Mouse (Mus musculus): ENCODE results near the gene Gm9821.
A peak's percentile ranks its signal among the peaks of the same experiment; 100 is the strongest.

Gm9821 gene

GRCm38 (mm10) chr2:91949411-91950274, 4.1 kb downstream of the Gm9821 start:
- DNase-seq = peak; percentile 54

- DNase-seq = peak; percentile 51
These were observed 5.0 kb downstream of the Gm9821 start for GRCm38 (mm10) chr2:91950275-91951085.

DNA sequence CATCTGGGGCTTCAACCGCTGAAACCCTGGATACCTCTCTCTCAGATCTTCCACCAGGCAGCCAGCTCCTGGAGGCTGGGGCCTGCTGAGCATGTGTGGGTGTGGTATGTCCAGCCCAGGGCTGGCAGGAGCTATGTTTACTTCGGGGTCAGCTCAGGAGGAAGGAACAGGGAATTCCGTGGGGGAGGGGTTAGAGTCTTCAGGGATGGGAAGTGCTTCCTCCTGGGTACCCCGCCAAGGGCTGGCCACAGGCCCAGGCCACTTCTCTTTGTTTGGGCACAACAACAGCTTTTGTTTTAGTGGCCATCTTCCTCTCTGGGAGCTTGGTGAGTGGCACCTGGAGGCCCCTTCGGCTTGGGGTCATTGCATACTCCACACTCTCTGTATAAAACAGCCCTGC, 8.3 kb downstream of the Gm9821 start:
- peak; percentile 90 for DNase-seq

- no peak for DNase-seq
These were observed 9.7 kb downstream of the Gm9821 start for GRCm38 (mm10) chr2:91955121-91955591.

DNA sequence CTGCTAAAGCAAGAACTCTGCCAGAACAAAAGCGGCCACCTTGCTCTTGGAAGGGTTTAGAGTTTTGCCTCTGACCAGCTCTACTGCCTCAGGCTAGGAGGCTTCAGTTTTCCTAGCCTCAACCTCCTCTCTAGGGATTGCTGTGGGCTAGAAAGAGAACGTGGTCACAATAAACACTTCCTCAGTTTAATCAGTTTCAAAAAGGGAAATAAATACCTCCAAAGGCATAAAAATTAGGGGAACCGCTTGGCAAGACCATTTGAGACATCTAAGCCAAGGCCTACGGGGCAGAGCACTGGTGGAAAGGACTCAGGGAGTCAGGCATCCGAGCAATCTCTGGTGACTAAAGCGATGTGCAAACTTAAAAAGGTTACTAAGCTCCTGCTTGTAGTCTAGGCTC, 10.4 kb downstream of the Gm9821 start:
- no peak for DNase-seq

DNA sequence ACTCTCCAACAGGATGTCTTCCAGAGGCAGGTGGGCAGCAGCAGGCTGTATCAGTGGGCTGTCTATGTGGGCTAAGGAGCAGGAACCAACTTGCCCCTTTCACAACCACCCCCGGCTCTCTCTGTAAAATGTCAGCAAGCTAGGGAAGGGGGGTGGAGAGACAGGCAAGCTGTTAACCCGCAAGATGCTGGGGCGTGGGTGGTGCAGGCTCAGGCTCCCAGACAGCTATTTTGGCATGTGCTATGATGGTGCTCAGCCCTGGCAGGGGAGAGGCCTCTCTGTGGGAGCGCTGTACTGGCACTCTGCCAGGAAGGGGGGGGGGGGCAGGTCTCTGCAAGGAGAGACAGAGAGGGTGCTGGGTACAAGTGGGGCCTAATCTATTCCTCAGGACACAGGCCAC, 11.6 kb downstream of the Gm9821 start:
- peak; percentile 28 for DNase-seq

DNA sequence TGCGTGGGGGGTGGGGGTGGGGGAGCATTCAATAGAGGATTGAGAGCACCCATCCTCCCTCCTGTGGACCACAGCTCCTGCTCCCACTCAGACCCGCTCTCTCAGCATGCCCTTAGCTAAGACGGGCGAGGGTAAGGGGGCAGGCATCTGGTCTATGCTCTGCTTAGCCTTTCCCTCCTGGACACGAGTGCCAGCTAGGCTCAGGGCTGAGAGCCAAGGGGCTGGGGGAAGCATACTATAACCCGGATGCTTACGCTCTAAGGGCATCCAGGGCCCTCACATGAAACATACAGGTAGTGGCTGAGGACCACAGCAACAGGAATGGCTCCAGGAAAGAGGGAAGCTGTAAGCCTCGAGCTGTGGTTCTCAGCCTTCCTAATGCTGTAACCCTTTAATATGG, 12.5 kb downstream of the Gm9821 start:
- no peak for DNase-seq

GRCm38 (mm10) chr2:91958701-91959457, 13.4 kb downstream of the Gm9821 start:
- peak; percentile 68 for DNase-seq

GRCm38 (mm10) chr2:91959544-91960410, 14.3 kb downstream of the Gm9821 start:
- DNase-seq = no peak

GRCm38 (mm10) chr2:91960459-91960858, 15.0 kb downstream of the Gm9821 start:
- no peak for DNase-seq

DNA sequence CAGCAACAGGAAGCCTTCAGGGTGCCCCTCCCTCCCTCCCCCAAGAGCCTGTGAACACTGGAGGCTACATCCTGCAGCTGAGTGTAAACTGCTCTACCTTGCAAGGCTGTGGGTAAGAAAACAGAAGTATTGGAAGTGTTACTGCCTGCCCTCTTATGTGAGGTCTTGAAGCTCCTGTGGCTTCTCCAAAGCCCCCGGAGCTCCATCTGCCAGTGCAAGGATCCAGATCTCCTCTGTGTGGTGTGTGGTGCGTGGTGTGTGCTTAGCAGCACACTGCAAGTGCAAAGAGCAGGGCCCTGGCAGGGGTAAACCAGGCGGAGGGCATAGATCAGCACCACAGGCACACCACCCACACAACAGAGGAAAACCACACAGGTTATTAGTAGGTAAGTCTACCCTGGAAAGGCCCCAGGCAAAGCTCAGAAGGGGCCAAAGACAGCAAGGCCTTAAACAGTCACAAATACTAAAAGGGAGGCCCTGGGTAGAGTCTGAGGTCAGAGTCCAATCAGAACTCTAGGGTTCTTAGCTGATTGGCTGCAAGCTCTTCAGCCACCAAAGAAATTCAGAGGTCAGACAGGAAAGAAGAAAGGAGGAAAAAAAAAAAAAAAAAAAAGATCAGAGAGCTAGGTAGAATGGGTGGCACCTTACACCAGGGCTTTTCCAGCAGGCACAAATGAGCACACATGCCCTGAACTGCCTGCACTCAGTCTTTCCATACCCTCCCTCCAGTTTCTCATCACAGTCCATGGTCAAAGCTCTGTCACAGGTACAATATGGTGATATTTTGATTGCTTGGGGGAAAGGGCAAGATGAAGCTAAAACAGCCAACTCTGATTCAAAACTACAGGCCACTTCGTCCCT, 16.6 kb downstream of the Gm9821 start:
- DNase-seq = no peak

DNA sequence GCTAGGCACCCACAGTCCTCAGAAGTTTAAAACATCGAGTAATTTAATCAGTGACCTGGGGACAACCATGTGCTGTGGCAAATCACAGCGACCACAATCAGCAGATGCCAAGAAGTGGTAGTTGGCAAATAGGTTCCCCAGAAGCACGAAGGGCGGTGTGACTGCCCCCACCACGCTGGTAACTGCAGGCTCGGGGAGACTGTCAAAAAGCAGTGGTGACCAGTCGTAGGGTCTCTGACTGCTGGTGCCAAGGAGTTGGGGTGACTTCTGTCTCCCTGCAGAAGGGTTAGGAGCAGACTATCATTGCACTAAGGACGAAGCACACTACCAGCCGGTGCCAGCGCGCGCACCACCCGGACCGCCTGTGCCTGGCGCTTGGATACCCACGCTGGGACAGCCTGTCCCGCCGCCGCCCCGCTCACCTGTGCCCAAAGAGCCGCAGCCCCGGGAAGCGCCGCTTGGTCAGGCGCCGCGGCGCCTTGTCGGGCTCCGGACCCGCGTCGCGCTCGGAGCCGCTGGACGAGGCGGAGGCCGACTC, 17.4 kb downstream of the Gm9821 start:
- DNase-seq = peak; percentile 38

- DNase-seq = peak; percentile 98
These were observed 18.0 kb downstream of the Gm9821 start for GRCm38 (mm10) chr2:91963443-91963932.

DNA sequence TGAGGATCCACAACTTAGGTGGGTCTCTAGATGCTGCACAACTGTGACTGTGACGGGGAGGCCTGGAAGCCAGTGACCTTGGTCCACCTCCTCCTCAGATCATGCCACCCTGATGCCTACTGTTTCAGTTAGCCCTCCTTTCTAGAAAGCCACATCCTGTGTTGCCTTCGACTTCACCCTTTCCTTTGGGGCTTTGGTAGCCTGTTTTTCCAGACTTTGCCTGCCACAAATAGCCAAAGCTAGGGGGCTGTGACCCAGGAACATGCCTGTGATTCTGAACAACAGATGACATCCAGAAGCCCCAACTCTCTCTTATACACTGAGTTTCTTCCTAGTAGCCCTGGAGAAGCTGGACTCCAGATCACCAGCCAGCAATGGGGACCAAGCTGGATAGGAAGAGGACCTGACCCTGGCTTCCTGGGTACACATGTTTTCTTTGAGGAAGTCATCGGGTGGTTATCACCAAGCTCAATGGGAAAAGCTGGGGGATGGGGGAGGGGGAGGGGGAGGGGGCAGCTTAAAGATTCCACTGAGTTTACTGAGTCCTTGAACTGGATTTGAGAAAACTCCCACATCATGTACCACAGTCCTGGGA, 19.2 kb downstream of the Gm9821 start:
- no peak for DNase-seq

DNA sequence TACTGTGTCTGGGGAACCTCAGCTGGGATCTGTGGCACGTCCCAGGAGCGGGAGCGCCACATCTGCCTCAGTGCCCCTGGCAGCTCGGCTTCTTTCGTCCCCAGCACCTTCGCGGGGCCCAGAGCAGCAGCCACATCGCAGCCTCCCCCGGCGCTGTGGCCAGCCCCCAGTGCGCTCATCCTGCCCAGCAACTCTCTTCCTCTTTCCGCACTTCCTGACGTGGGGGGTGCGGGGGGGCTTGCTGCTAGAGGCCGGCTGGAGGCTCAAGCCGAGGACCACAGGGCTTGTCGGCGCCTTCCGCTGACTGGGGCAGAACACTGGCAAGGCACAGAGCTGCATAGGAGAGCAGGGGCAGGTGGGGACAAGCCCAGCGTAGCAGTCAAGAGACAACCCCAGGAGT, 19.9 kb downstream of the Gm9821 start:
- peak; percentile 81 for DNase-seq

DNA sequence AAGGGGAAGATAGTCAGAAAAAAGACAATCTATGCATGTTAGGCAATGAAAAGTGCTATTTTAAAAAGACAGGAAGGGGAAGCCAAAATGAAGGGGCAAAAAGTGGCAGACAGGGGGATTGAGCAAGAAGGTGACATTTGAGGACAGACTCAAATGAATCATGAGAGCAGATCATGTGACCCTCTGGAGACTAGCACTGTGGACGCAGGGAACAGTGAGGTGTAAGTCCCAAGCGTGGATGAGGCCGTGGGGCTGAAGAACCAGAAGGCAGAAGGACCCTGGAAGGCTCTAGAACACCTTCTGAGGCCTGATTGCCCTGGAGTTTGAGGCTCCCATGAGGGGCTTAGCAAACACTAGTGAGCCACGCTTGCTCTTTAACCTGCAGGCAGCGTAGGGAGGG, 20.9 kb downstream of the Gm9821 start:
- no peak for DNase-seq

DNA sequence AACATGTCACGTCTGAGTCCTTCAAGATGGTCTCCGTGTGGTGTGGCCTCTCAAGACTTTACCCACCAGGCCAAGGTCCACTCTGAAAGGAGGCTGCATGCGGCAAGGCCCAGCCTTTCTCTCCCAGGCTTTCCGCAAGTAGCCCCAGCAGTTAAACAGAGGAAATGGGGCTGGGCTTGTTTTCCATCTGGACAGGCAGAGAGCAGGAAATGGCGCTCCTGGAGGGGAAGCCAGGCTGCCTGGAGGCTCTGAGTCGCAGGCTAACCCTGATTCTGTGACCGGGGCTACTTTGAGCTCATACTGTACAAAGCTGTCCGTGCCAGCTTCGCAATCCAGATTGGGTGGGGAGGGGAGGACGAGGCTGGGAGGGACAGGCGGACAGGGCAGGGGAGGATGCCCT, 22.5 kb downstream of the Gm9821 start:
- DNase-seq = peak; percentile 68

DNA sequence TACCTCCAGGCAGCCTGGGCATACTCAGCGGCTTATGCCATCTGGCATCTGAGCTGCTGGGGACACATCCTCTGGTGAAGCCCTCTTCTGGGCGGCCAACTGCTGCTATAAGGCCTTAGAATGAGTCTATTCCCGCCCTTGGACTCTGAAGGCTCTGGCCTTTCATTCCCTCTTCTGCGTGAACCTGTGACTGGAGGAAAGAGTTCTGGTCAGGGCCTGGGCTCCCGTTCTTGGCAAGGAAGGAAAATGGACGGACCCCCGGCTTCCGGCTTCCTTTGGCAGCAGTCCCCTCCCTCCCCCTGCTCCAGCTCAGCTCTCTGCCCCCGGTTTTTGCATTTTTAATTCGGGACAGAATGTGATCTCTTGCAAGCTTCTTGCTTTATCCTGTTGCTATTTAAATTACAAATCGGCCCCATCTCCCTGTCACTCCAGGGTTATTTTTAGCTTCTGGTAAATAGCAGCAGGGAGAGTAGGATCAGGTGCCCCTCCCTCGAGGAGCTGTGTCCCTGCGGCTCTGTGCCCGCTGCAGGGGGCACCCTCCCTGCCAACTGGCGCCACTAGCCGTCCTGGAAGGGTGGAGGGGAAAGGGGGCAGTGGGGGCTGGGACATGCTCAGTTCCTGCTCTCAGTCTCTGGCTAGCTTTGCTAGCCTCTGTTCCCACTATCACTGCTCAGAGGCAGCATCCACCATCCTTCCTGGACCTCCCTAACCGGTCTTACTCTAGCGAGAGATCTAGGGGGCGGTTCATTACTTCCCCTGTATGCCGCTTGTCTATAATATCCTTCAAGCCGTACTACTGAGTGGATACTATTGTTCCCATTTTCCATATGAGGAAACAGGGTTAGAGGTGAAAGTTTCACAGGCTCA, 26.0 kb downstream of the Gm9821 start:
- DNase-seq = peak; percentile 56

- DNase-seq = peak; percentile 35
These were observed 26.6 kb downstream of the Gm9821 start for GRCm38 (mm10) chr2:91972121-91972566.
